Mouse (Mus musculus): ENCODE results near the gene Slc5a8. TPM values are rescaled to one million over a fixed set of nuclear protein-coding genes. Genes with fewer than 3 reads are reported as not detected.

The Slc5a8 gene
- polyA plus RNA-seq, 1 experiment = not detected

- Histone ChIP-seq H3K27ac (ENCODE audit: insufficient read depth, low read depth, low read length) (no peak overlapping the region), H3K4me1 (ENCODE audit: control insufficient read depth, insufficient read depth, low read length) (no peaks in the 10 kb centered on the region), H3K4me3 (ENCODE audit: insufficient read depth, low read length) (no peak overlapping the region)
- TF ChIP-seq CTCF (IDR thresholded peaks at IDR 0.05; ENCODE audit: low read depth, low read length) (no peak), POLR2A (IDR thresholded peaks at IDR 0.05; ENCODE audit: borderline replicate concordance, low read depth, low read length) (no peak)
Observed at GRCm38 (mm10) chr10:88968586-88968985, 82.8 kb downstream of the Slc5a8 start.

GRCm38 (mm10) chr10:88970951-88971725, 85.3 kb downstream of the Slc5a8 start:
- Histone ChIP-seq H3K4me3 (ENCODE audit: insufficient read depth, low read length) (no peak overlapping the region), H3K4me1 (ENCODE audit: control insufficient read depth, insufficient read depth, low read length) (no peaks in the 10 kb centered on the region), H3K27ac (ENCODE audit: insufficient read depth, low read depth, low read length) (no peak overlapping the region)
- no peak for TF ChIP-seq POLR2A (IDR thresholded peaks at IDR 0.05; ENCODE audit: borderline replicate concordance, low read depth, low read length)
- TF ChIP-seq CTCF (IDR thresholded peaks at IDR 0.05; ENCODE audit: low read depth, low read length) = no peak

GRCm38 (mm10) chr10:88978932-88979331, 93.1 kb downstream of the Slc5a8 start:
- Histone ChIP-seq H3K27ac (ENCODE audit: insufficient read depth, low read depth, low read length) (no peak overlapping the region), H3K4me3 (ENCODE audit: insufficient read depth, low read length) (no peak overlapping the region), H3K4me1 (ENCODE audit: control insufficient read depth, insufficient read depth, low read length) (no peaks in the 10 kb centered on the region)
- no peak for TF ChIP-seq CTCF (IDR thresholded peaks at IDR 0.05; ENCODE audit: low read depth, low read length)
- TF ChIP-seq POLR2A (IDR thresholded peaks at IDR 0.05; ENCODE audit: borderline replicate concordance, low read depth, low read length) = no peak

Other genes with a start within 250 kb of the Slc5a8 start
- gene Spic, start 201.0 kb upstream of the Slc5a8 start, polyA plus RNA-seq (2012; ENCODE audit: insufficient read depth, insufficient read length, missing spikeins) = 8.6 and 11.7 TPM in 2 replicates
- gene Arl1, start 155.1 kb upstream of the Slc5a8 start, polyA plus RNA-seq (2012; ENCODE audit: insufficient read depth, insufficient read length, missing spikeins) = 82.5 and 82.9 TPM in 2 replicates
- 6.3 and 7.1 TPM in 2 replicates for gene Utp20, start 59.2 kb upstream of the Slc5a8 start, polyA plus RNA-seq (2012; ENCODE audit: insufficient read depth, insufficient read length, missing spikeins)

Measured in bone marrow macrophage, adult 2 months (primary cell).